In the genomic region with DNA sequence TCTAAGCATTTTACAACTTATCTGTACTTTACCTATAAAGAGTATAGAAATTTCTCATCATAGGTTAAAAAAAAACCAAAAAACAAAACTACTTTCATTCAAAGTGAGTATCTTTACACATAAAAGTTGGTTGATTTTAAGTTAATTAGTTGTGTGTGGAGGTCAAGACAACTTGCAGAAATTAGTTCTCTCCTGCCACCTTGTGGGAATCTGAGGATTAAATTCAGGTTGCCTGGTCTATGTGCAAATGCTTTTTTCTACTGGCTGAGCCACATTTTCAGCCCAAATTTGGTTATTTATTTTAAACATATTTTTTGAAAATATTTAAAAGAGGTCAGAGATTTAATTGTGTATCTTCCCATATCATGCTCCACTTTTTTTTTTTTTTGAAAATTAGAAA, we compare ENCODE assay signal across 9 mouse cellular contexts. TPM values are rescaled to one million over a fixed set of nuclear protein-coding genes. Genes with fewer than 3 reads are reported as not detected.
DNase-seq lines count a peak whose midpoint lies in the region; ATAC-seq and TF ChIP-seq lines count a peak whose summit lies in the region.
"Had no signal": no experiment of that assay in that cellular context is flagged by ENCODE, and none has a peak within 500 bp of the region (broad histone marks: within the 10 kb centered on the region; RNA-seq: fewer than 3 reads in every experiment).

No protein-coding gene starts in this region.

- no peak overlapping the region for H3K4me2 ChIP-seq in intestine, postnatal 0 days (replicated peaks; ENCODE audit: low read depth)
- H3K4me2 ChIP-seq in intestine, embryonic 15.5 days (replicated peaks), result no peak overlapping the region
- H3K4me2 ChIP-seq: embryonic facial prominence, embryonic 12.5 days; neural tube, embryonic 13.5 days had no signal

- peak; percentile 67 for TF ChIP-seq CTCF in intestine, postnatal 0 days (IDR thresholded peaks at IDR 0.05; ENCODE audit: low read depth)

- no peak overlapping the region for H3K4me3 ChIP-seq in intestine, postnatal 0 days (ENCODE audit: low read depth, low read length)
- H3K4me3 ChIP-seq in intestine, embryonic 15.5 days (replicated peaks), result no peak overlapping the region
- H3K4me3 ChIP-seq: embryonic facial prominence, embryonic 12.5 days; neural tube, embryonic 13.5 days had no signal

- H3K27me3 ChIP-seq in intestine, postnatal 0 days (replicated peaks; ENCODE audit: control insufficient read depth, insufficient read depth, low read length), result no peaks in the 10 kb centered on the region
- H3K27me3 ChIP-seq in intestine, embryonic 15.5 days (replicated peaks), result no peaks in the 10 kb centered on the region
- H3K27me3 ChIP-seq: embryonic facial prominence, embryonic 12.5 days; neural tube, embryonic 13.5 days had no signal

- peak; percentile 18 for DNase-seq in urinary bladder, postnatal 14 days (ENCODE audit: low spot score)
- DNase-seq in urinary bladder, postnatal 4 days (ENCODE audit: low spot score in 2 of 2), result no peak
- DNase-seq in c-Kit-positive CD71-positive TER-119-negative erythroid progenitor cells, embryonic 14.5 days (ENCODE audit: low read depth), result peak; percentile 31
- peak; percentile 77 for DNase-seq in naive thymus-derived CD4-positive, alpha-beta T cell, adult 2 months (ENCODE audit: low read depth)
- DNase-seq in spleen, postnatal 14 days (ENCODE audit: low spot score in 2 of 2), result no peak

- H3K9me3 ChIP-seq in intestine, postnatal 0 days (ENCODE audit: control insufficient read depth), result no peaks in the 10 kb centered on the region
- H3K9me3 ChIP-seq in intestine, embryonic 15.5 days, result no peaks in the 10 kb centered on the region
- H3K9me3 ChIP-seq: embryonic facial prominence, embryonic 12.5 days; neural tube, embryonic 13.5 days had no signal

- no peak overlapping the region for H3K9ac ChIP-seq in intestine, postnatal 0 days (ENCODE audit: low read depth, low read length)
- H3K9ac ChIP-seq in intestine, embryonic 15.5 days, result no peak overlapping the region
- H3K9ac ChIP-seq: embryonic facial prominence, embryonic 12.5 days; neural tube, embryonic 13.5 days had no signal

- ATAC-seq in intestine, postnatal 0 days, result no peak
- ATAC-seq in intestine, embryonic 15.5 days, result no peak

- H3K4me1 ChIP-seq in intestine, postnatal 0 days (replicated peaks; ENCODE audit: control insufficient read depth, insufficient read depth, low read length), result no peaks in the 10 kb centered on the region
- H3K4me1 ChIP-seq in intestine, embryonic 15.5 days (replicated peaks), result no peaks in the 10 kb centered on the region
- H3K4me1 ChIP-seq: embryonic facial prominence, embryonic 12.5 days; neural tube, embryonic 13.5 days had no signal

- no peak overlapping the region for H3K27ac ChIP-seq in intestine, postnatal 0 days (ENCODE audit: low read depth, low read length)
- no peak overlapping the region for H3K27ac ChIP-seq in intestine, embryonic 15.5 days
- H3K27ac ChIP-seq: embryonic facial prominence, embryonic 12.5 days; neural tube, embryonic 13.5 days had no signal

- no peaks in the 10 kb centered on the region for H3K36me3 ChIP-seq in intestine, postnatal 0 days (ENCODE audit: control insufficient read depth, insufficient read depth)
- no peaks in the 10 kb centered on the region for H3K36me3 ChIP-seq in intestine, embryonic 15.5 days
- H3K36me3 ChIP-seq: embryonic facial prominence, embryonic 12.5 days had no signal

RNA-seq across cellular contexts. Expression of gene Neto2, which starts 35.6 kb away (rescaled TPM):
- 1.6 and 1.8 TPM in 2 replicates for polyA plus RNA-seq in intestine, postnatal 0 days (2015; fragmentation: Nextera tagmentation; extraction: Ambion mirVana)
- polyA plus RNA-seq in intestine, embryonic 15.5 days (2015; fragmentation: Nextera tagmentation; extraction: Ambion mirVana), result 5.4 and 7.0 TPM in 2 replicates

Comparison
In these comparisons a context has a peak if more than half of its experiments do, and no peak if none do; other contexts are left out.
1. DNase-seq: peak in urinary bladder, postnatal 14 days (single experiment), c-Kit-positive CD71-positive TER-119-negative erythroid progenitor cells, embryonic 14.5 days (single experiment) and naive thymus-derived CD4-positive, alpha-beta T cell, adult 2 months (single experiment); none in urinary bladder, postnatal 4 days (0 of 2) and spleen, postnatal 14 days (0 of 2).